8 mouse cellular contexts compared by ENCODE assay signal in the genomic region with DNA sequence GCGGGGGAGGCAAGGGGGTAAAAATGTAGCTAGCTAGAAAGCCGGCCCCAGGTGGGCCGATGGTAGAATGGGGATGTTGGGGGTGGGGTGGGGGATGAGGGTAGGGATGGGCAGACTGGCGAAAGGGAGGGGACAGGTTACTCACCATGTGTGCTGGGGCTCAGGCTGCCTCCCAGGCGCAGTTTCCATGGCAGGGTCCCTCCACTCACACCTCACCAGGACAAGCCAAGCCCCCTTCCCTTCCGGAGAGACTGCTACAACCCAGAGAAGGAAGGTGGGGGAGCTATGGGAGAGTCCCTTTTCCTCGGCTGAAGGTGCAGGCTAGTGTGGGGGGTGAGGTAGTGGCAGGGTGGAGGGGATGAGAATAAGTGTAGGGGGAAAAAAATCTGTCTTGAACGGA. TPM values are rescaled to one million over a fixed set of nuclear protein-coding genes. Genes with fewer than 3 reads are reported as not detected.
DNase-seq lines count a peak whose midpoint lies in the region; ATAC-seq and TF ChIP-seq lines count a peak whose summit lies in the region.

No protein-coding gene starts in this region.

- H3K4me1 ChIP-seq in testis, adult 2 months (ENCODE audit: control insufficient read depth, insufficient read depth, low read length), result peaks cover 26% of the 10 kb centered on the region
- H3K4me1 ChIP-seq in limb, embryonic 12.5 days (replicated peaks), result peaks cover 34% of the 10 kb centered on the region

- peak overlapping the region; percentile 100 for H3K4me2 ChIP-seq in limb, embryonic 12.5 days

- intact Hi-C loops in gastrocnemius, adult 2 months (cut with DNase I), result no loop called here

- H3K36me3 ChIP-seq in testis, adult 2 months (ENCODE audit: control insufficient read depth, insufficient read depth, low read length), result no peaks in the 10 kb centered on the region
- H3K36me3 ChIP-seq in limb, embryonic 12.5 days, result no peaks in the 10 kb centered on the region

- TF ChIP-seq POLR2A in testis, adult 2 months (IDR thresholded peaks at IDR 0.05; ENCODE audit: control insufficient read depth, low read depth, low read length), result no peak

- H3K27me3 ChIP-seq in testis, adult 2 months (ENCODE audit: control insufficient read depth, insufficient read depth, low read length), result no peaks in the 10 kb centered on the region; the same call in 1 of the 2 replicates
- H3K27me3 ChIP-seq in limb, embryonic 12.5 days, result peaks cover 69% of the 10 kb centered on the region

- no peak overlapping the region for H3K27ac ChIP-seq in gastrocnemius, adult 2 months
- H3K27ac ChIP-seq in testis, adult 2 months (ENCODE audit: control insufficient read depth, insufficient read depth, low read depth, low read length), result no peak overlapping the region
- H3K27ac ChIP-seq in limb, embryonic 12.5 days, result no peak overlapping the region

- no peaks in the 10 kb centered on the region for H3K9me3 ChIP-seq in limb, embryonic 12.5 days

- WGBS in limb, embryonic 12.5 days, result 3% methylated on average over 8 of the region's 8 CpGs

- H3K4me3 ChIP-seq in gastrocnemius, adult 2 months, result peak overlapping the region; percentile 78
- H3K4me3 ChIP-seq in testis, adult 2 months (ENCODE audit: control insufficient read depth, low read depth, low read length), result peak overlapping the region; percentile 6
- peak overlapping the region; percentile 67 for H3K4me3 ChIP-seq in limb, embryonic 12.5 days (replicated peaks)

- peak overlapping the region; percentile 70 for H3K9ac ChIP-seq in limb, embryonic 12.5 days (replicated peaks)

- TF ChIP-seq CTCF in gastrocnemius, adult 2 months (IDR thresholded peaks at IDR 0.05), result no peak
- no peak for TF ChIP-seq CTCF in testis, adult 2 months (IDR thresholded peaks at IDR 0.05; ENCODE audit: control insufficient read depth, insufficient read depth, insufficient replicate concordance, low read depth, low read length)

- ATAC-seq in limb, embryonic 12.5 days (ENCODE audit: insufficient number of reproducible peaks, insufficient read depth, low FRiP score, low TSS enrichment, low read depth), result no peak
- ATAC-seq in megakaryocyte, adult 5-6 weeks (ENCODE audit: poor library complexity, severe bottlenecking), result no peak

- DNase-seq in gastrocnemius, adult 2 months, result no peak
- DNase-seq in gastrocnemius, postnatal 4 days (ENCODE audit: low spot score in 2 of 2), result no peak
- DNase-seq in testis, postnatal 10 days (ENCODE audit: low spot score), result no peak
- DNase-seq in Muller cell, postnatal 12 days (ENCODE audit: inconsistent ontology term), result no peak
- no peak for DNase-seq in urinary bladder, adult 18-20 months (ENCODE audit: low spot score in 2 of 2)

RNA-seq across cellular contexts. Expression of a gene that starts 0.9 kb away (rescaled TPM):
- total RNA-seq in gastrocnemius, adult 2 months (2021), result under 1 TPM in 1 of 2 experiments, not detected in 1; 0.08 TPM
- 1 to 10 TPM; 1.3 to 2.0 TPM for total RNA-seq in gastrocnemius, postnatal 4 days (2021)
- 6.6 and 7.4 TPM in 2 replicates for polyA plus RNA-seq in testis, adult 2 months (2012; rRNA removed)
- 0.69 and 0.78 TPM in 2 replicates for polyA plus RNA-seq in limb, embryonic 12.5 days (2016; fragmentation: Nextera tagmentation; extraction: Ambion mirVana)
- not detected in 2 replicates for total RNA-seq in megakaryocyte, adult 5-6 weeks (2015)
- not detected in 2 replicates for total RNA-seq in megakaryocyte, adult 5-6 weeks (2017)

RNA-seq across cellular contexts. Expression of a gene that starts 9.5 kb away (rescaled TPM):
- 1 to 10 TPM; 5.3 to 6.0 TPM for total RNA-seq in gastrocnemius, adult 2 months (2021)
- total RNA-seq in gastrocnemius, postnatal 4 days (2021), result 1 to 10 TPM; 6.5 to 8.3 TPM
- polyA plus RNA-seq in testis, adult 2 months (2012; rRNA removed), result 3.0 and 4.0 TPM in 2 replicates
- polyA plus RNA-seq in limb, embryonic 12.5 days (2016; fragmentation: Nextera tagmentation; extraction: Ambion mirVana), result 10.7 and 13.7 TPM in 2 replicates
- 43.2 and 46.7 TPM in 2 replicates for total RNA-seq in megakaryocyte, adult 5-6 weeks (2015)
- 11.8 and 18.3 TPM in 2 replicates for total RNA-seq in megakaryocyte, adult 5-6 weeks (2017)

RNA-seq across cellular contexts. Expression of a gene that starts 21.3 kb away (rescaled TPM):
- total RNA-seq in gastrocnemius, adult 2 months (2021), result 10 to 100 TPM; 12.6 to 14.3 TPM
- total RNA-seq in gastrocnemius, postnatal 4 days (2021), result 10 to 100 TPM; 12.9 to 14.0 TPM
- polyA plus RNA-seq in testis, adult 2 months (2012; rRNA removed), result 4.6 and 4.9 TPM in 2 replicates
- polyA plus RNA-seq in limb, embryonic 12.5 days (2016; fragmentation: Nextera tagmentation; extraction: Ambion mirVana), result 24.0 and 24.2 TPM in 2 replicates
- 5.4 and 6.9 TPM in 2 replicates for total RNA-seq in megakaryocyte, adult 5-6 weeks (2015)
- total RNA-seq in megakaryocyte, adult 5-6 weeks (2017), result 5.9 and 7.2 TPM in 2 replicates

RNA-seq across cellular contexts. Expression of a gene that starts 23.7 kb away (rescaled TPM):
- 1 to 10 TPM; 5.1 to 6.0 TPM for total RNA-seq in gastrocnemius, adult 2 months (2021)
- total RNA-seq in gastrocnemius, postnatal 4 days (2021), result 1 to 10 TPM; 2.9 to 4.0 TPM
- 3.8 and 4.4 TPM in 2 replicates for polyA plus RNA-seq in testis, adult 2 months (2012; rRNA removed)
- 6.9 and 7.0 TPM in 2 replicates for polyA plus RNA-seq in limb, embryonic 12.5 days (2016; fragmentation: Nextera tagmentation; extraction: Ambion mirVana)
- total RNA-seq in megakaryocyte, adult 5-6 weeks (2015), result 2.0 and 2.1 TPM in 2 replicates
- 1.1 and 1.3 TPM in 2 replicates for total RNA-seq in megakaryocyte, adult 5-6 weeks (2017)

Comparison
In these comparisons a context has a peak if more than half of its experiments do, and no peak if none do; other contexts are left out.
1. H3K4me3 ChIP-seq: peak in every context shown above with its lines; median percentile 78 in gastrocnemius, adult 2 months; 67 in limb, embryonic 12.5 days; 6 in testis, adult 2 months.